Mouse (Mus musculus) 416B (cell line): Measurements from ENCODE around the gene Gm3625.

Source experiments
- DNase-seq: peaks from one replicate; pipeline ENCODE4 v3.0.0; 2011; ENCODE audit warnings: low read depth

The Gm3625 gene

DNA sequence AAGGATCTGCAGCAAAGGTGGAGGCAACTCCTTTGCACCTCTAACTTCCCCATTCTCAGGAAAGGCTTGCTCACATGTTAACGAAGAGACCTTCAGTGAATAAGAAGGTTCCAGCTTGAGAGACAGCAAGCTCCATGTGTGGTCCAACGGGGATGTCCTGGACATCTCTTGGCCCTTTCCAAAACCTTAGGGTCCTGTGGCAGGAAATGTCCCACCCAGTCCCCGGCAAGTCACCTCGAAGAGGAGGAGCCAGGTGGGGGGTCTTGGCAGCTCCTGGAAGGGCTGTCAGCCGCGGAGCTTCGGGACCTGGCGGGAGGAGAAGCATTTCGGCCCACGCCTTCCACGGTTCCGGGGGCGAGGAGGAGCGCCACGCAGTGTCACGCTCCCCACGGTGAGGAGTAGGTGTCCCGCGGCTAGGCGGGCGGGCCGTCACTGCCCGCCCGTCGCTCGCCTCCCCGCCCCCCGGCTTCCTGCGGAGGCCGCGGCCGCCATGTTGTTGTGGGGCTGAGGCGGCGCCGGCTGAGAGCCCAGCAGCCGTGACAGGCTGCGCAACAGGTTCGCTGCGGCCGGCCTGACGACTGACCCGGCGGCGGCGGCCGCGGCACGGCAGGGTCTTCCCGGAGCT, at the start of gene Gm3625, which contains the start of gene Itsn2:
Gm3625 (minus strand) TSS at position 387 of the 625 bp plus-strand sequence.
Itsn2 (plus strand) TSS at position 98 of the 625 bp plus-strand sequence.
- peak; percentile 63 for DNase-seq

GRCm38 (mm10) chr12:4640737-4641136, 48.0 kb upstream of the Gm3625 start:
- peak; percentile 55 for DNase-seq

DNA sequence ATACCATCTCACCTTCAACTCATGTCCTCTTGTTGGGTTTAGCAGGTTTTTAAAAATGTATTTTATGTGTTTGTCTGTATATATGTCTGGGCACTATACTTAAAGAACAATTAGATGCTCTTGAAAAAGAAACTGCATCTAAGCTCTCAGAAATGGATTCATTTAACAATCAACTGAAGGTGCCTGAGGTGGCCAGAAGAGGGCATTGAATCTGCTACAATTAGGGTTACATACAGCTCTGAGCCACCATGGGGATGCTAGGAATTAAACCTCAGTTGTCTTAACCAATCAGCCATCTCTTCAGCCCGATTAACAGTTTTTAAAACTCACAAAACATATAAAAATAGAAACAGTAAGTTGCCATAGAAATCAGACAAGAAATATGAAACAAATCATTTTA, 45.7 kb upstream of the Gm3625 start:
- peak; percentile 27 for DNase-seq

DNA sequence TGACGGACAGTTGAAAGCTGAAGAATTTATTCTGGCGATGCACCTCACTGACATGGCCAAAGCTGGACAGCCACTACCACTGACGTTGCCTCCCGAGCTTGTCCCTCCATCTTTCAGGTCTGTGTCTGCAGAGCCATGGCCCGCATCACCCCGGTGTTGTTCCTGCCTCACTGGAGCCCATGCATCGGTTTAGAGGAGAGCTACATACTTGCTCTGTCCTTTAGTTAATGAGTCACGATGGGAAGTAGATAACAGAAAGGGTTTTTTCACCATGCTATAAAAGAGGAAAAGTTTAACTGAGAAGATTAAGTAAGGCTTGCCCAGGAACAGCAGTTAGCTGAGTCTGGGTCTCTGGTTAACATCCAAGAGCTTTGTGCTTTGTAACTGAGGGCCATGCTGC, 40.2 kb upstream of the Gm3625 start:
- no peak for DNase-seq

DNA sequence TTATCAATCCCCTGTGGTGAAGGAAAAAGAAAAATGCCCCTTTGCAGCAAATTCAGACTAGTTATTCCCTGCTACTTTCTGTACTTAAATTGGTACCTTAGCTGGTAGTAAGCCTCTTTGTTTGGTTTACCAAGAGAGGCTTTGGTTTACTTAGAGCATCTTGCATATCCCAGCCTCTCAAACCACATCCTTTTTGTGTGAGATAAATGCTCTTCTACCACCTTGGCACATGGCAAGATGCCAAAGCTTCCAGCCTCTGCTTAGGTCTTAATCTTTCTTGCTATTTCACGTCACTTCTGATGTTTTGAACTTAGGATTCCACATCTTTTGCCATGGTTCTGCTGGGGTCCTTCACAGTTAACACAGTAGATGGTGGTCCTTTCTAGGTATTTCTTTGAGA, 31.5 kb upstream of the Gm3625 start:
- DNase-seq = peak; percentile 56

GRCm38 (mm10) chr12:4614722-4615121, 22.0 kb upstream of the Gm3625 start:
- DNase-seq = no peak

GRCm38 (mm10) chr12:4606625-4607024, 13.9 kb upstream of the Gm3625 start:
- no peak for DNase-seq

- DNase-seq = peak; percentile 71
Measured at GRCm38 (mm10) chr12:4599713-4600112, 7.0 kb upstream of the Gm3625 start.

DNA sequence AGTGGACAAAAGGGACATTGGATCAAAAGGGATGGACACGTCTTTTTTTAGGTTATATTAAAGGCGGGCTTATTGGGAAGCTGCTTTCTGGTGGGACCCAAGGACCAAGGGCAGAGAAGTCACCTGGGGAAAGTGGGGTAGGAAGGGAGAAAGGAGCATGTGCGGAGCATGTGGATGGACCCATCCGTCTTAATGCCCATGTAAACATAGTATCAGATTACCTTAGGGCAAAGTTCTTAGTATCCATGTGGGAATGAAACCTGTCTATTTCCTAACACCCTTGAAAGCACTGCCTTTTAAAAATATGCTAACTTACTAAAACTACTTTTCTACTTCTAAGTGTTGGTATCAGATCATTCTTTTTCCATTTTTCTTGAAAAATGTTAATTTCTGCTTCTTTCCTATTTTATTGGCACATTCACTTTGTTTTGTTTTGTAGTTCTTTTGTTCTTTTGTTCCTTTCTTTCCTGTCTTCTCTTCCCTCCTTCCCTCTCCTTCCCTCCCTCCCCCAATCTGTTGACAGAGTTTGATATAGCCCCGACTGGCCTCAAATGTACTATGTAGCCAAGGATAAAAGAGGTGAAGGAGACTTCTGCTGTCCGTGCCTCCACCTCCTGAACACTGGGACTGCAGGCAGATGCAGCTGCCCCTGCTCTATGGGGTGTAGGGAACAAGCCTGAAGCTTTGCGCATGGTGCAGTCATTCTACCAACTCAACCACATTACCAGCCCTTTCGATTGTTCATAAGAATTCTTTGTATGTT, 6.1 kb upstream of the Gm3625 start:
- no peak for DNase-seq

GRCm38 (mm10) chr12:4595055-4595454, 2.3 kb upstream of the Gm3625 start:
- peak; percentile 80 for DNase-seq

DNA sequence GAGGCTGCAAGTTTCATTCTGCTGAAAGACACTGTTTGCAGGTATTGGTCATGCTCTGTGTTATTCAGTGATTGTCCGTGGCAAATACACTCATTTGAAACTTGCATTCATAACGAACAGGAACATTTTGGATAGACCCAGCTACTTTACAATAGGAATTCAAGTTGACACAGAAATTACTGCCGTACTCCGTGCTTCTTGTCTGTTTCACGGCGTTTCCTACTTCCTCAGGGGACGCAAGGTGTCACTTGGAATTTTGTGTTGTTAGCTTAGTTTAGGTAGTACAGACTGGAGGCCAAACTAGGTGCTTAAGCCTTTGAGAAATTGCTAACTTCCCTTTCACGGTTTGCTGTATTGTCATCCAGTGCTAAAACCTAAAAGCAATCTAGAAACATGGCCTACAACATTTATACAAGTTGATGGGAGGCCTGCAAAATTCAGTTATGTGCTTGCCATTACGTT, 1.2 kb upstream of the Gm3625 start:
- peak; percentile 47 for DNase-seq

- DNase-seq = peak; percentile 61
Measured at GRCm38 (mm10) chr12:4593166-4593929, 621 bp upstream of the Gm3625 start.

DNA sequence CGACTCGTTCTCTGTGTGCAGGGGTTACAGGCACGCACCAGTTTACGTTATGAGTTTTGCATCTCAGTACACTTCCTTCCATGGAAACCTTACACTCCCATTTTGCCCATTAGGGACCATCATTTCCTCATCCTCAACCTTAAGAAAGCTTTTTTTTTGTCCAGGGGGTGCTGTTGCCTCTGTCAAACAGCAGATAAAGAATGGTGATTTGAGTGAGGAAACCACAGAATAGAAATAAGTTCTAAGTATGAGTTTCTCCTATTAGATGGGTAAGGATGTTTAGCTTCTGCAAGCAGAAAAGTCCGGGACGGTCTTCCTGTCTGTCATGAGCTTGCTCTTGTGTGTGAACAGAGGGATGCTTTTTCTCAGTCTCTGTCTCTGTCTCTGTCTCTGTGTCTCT, 702 bp downstream of the Gm3625 start:
- peak; percentile 72 for DNase-seq

DNA sequence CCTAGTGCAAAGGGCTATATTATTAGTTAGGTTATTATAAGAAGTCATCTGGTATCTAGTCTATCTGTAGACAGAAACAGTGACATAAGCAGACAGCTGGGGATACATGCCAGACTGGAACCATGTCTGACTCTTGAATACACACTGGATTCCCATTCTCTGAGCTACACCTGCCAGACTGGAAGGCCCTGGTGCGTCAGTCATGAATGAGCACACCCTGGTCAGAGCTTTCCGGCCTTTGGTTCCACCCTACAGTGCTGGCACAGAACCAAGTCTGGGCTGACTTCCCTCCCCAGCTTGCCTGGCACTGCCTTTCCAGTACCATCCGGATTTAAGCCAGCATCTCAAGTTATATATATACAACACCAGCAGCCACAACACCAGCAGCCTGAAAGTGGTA, 4.1 kb downstream of the Gm3625 start:
- peak; percentile 49 for DNase-seq

DNA sequence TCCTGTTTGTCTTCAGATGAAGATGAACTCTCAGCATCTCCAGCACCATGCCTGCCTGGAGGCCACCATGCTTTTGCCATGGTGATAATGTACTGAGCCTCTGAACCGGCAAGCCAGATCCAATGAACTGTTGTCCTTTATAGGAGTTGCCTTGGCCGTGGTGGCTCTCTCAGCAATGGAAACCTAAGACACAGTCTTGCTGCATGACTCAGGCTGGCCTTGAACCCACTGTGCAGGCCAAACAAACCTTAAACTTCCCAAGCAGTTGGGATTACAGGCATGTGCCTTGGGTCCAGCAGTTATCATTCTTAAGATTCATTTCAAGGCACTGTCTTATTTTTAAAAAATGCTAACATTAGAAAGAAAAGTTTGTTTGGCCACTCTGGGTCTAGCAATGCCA, 4.9 kb downstream of the Gm3625 start:
- no peak for DNase-seq

DNA sequence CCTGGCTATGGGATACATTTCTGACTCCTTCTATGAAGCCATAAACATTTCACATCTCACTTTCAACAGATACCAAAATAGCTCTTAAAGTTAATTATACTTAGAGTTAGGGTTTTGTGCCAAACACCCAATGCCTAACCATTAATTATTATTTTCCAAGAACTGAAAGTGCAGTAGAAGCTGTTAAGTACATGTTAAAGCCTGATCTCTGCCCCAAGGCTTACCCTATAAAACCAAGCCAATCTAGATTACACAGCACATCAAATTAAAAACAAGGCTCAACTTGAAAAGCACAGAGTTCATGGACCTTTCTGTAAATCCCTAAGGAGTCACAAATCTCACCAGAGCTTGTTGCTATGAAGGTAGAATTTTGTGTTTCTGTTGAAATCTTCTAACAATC, 10.4 kb downstream of the Gm3625 start:
- no peak for DNase-seq

DNA sequence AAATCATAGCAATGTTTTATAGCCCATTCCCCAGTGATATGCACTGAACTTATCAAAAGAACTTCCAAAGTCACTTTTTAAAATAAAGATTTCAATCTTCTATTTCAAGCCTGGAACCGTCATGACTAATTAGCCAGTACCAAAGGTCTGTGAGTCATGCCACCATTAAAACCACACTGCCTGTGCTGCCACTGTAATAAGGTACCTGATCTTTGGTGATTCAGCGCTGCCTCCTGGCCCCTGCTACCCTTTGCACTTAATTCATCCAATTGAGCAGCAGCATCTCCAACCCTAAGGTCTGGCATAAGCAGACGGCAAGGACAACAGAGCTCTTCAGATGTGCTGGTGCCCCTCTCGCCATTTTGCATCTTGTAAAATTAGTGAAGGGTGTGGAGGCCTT, 18.7 kb downstream of the Gm3625 start:
- peak; percentile 89 for DNase-seq

DNA sequence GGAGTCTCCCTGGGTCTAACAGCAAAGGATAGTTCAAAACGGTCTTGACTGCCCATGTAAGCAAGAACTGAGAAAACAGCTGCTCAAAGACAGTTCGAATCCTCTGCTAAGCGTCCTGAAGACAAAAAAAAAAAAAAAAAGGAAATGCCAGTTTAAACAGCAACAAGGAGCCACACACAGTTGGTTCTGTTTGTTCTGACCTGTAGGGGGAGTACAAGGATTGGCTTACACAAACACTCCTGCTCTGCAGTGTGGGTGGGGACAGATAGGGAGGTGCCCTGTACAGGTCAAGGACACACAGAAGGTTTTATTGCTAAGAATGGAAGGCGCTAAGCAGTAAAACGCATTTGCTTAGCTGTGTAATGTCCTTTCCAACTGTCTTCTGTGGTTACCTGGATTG, 20.9 kb downstream of the Gm3625 start:
- DNase-seq = peak; percentile 93

DNA sequence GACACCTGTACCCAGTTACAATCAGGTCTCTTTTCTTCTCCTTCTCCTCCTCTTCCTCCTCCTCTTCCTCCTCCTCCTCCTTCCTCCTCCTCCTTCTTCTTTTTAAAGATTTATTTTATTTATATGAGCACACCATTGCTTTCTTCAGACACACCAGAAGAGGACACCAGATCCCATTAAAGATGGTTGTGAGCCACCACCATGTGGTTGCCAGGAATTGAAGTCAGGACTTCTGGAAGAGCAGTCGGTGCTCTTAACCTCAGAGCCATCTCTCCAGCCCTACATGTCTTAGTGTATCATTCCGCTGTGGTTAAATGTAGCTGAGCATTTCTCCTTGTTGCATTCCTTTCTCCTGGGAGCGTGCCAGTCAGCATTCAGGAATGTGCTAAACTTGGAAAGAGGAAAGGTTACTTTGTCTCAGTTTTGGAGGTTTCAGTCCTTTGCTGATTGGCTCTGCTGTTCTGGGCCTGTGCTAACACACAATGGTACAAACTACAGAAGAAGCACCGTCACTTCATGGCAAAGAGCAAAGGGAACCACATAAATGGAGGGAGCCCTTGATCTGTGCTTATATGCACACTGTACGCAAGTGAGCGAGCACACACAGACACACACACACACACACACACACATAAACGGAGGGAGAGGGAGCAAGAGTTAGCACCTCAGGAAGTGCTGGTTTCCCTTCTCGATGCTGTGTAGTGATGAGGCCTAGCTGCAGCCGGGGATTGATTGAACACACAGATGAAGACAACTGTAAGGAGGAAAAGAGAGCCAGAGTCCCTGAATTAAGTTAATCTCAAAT, 34.0 kb downstream of the Gm3625 start:
- DNase-seq = peak; percentile 46

DNA sequence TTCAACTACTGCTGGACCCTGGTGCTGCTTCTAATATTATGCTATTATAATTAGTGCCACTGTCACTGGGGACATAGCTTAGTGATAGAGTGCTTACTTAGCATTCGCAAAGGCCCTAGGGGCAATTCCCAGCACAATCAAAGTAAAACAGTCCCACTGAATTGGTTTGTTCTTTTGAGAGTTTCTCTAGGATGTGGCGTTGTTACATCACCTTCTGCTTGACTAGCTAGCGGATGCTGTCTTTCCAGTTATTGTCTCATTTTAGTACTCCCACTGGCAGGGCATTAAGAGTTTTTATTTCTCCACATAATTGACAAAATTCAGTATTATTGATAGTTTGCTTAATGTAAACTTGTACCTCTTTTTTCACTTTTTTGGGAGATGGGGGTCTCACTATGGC, 34.7 kb downstream of the Gm3625 start:
- DNase-seq = no peak

- DNase-seq = no peak
Measured at GRCm38 (mm10) chr12:4557436-4557835, 35.3 kb downstream of the Gm3625 start.

- no peak for DNase-seq
Measured at GRCm38 (mm10) chr12:4556891-4557290, 35.8 kb downstream of the Gm3625 start.
